Mouse (Mus musculus): ENCODE measurements around the gene Rimkla. TPM values are rescaled to one million over a fixed set of nuclear protein-coding genes. Genes with fewer than 3 reads are reported as not detected.

Gene Rimkla
- polyA plus RNA-seq, 1 experiment from 2014 or later: 0.50 TPM

GRCm38 (mm10) chr4:119524466-119524865 lies 32.0 kb upstream of the Rimkla start:
- H3K27me3 ChIP-seq (ENCODE audit: control insufficient read depth, insufficient read depth, low read depth, low read length): no peaks in the 10 kb centered on the region
- H3K9me3 ChIP-seq (ENCODE audit: control insufficient read depth, low read length): no peaks in the 10 kb centered on the region
- H3K9ac ChIP-seq (ENCODE audit: low read length): no peak overlapping the region
- H3K4me1 ChIP-seq (replicated peaks; ENCODE audit: control insufficient read depth, insufficient read depth, low read length): no peaks in the 10 kb centered on the region
- no peak for ATAC-seq (ENCODE audit: low read depth)
- no peak overlapping the region for H3K4me3 ChIP-seq (ENCODE audit: low read length)
- H3K4me2 ChIP-seq (ENCODE audit: low read depth, low read length): no peak overlapping the region
- no peak overlapping the region for H3K27ac ChIP-seq (ENCODE audit: low read length)
- WGBS: 79% methylated on average over 2 of the region's 2 CpGs
- no peaks in the 10 kb centered on the region for H3K36me3 ChIP-seq (ENCODE audit: control insufficient read depth, insufficient read depth, low read length)

GRCm38 (mm10) chr4:119524010-119524409 lies 31.6 kb upstream of the Rimkla start:
- Histone ChIP-seq H3K4me3 (ENCODE audit: low read length) (no peak overlapping the region), H3K4me2 (ENCODE audit: low read depth, low read length) (no peak overlapping the region), H3K27me3 (ENCODE audit: control insufficient read depth, insufficient read depth, low read depth, low read length) (no peaks in the 10 kb centered on the region), H3K9ac (ENCODE audit: low read length) (no peak overlapping the region), H3K27ac (ENCODE audit: low read length) (no peak overlapping the region), H3K36me3 (ENCODE audit: control insufficient read depth, insufficient read depth, low read length) (no peaks in the 10 kb centered on the region), H3K4me1 (replicated peaks; ENCODE audit: control insufficient read depth, insufficient read depth, low read length) (no peaks in the 10 kb centered on the region), H3K9me3 (ENCODE audit: control insufficient read depth, low read length) (no peaks in the 10 kb centered on the region)
- WGBS: 80% methylated on average over 1 of the region's 1 CpGs
- no peak for ATAC-seq (ENCODE audit: low read depth)

GRCm38 (mm10) chr4:119523575-119523974 lies 31.1 kb upstream of the Rimkla start:
- Histone ChIP-seq H3K4me2 (ENCODE audit: low read depth, low read length) (no peak overlapping the region), H3K9me3 (ENCODE audit: control insufficient read depth, low read length) (no peaks in the 10 kb centered on the region), H3K4me3 (ENCODE audit: low read length) (no peak overlapping the region), H3K9ac (ENCODE audit: low read length) (no peak overlapping the region), H3K36me3 (ENCODE audit: control insufficient read depth, insufficient read depth, low read length) (no peaks in the 10 kb centered on the region), H3K4me1 (replicated peaks; ENCODE audit: control insufficient read depth, insufficient read depth, low read length) (no peaks in the 10 kb centered on the region), H3K27me3 (ENCODE audit: control insufficient read depth, insufficient read depth, low read depth, low read length) (no peaks in the 10 kb centered on the region), H3K27ac (ENCODE audit: low read length) (no peak overlapping the region)
- no peak for ATAC-seq (ENCODE audit: low read depth)
- 70% methylated on average over 4 of the region's 4 CpGs for WGBS

GRCm38 (mm10) chr4:119512731-119513141 lies 20.3 kb upstream of the Rimkla start:
- no peaks in the 10 kb centered on the region for H3K27me3 ChIP-seq (ENCODE audit: control insufficient read depth, insufficient read depth, low read depth, low read length)
- ATAC-seq (ENCODE audit: low read depth): peak; percentile 70; the same call in 1 of the 2 replicates
- H3K4me3 ChIP-seq (ENCODE audit: low read length): no peak overlapping the region
- H3K27ac ChIP-seq (ENCODE audit: low read length): no peak overlapping the region
- no peaks in the 10 kb centered on the region for H3K9me3 ChIP-seq (ENCODE audit: control insufficient read depth, low read length)
- H3K4me1 ChIP-seq (replicated peaks; ENCODE audit: control insufficient read depth, insufficient read depth, low read length): no peaks in the 10 kb centered on the region
- no peaks in the 10 kb centered on the region for H3K36me3 ChIP-seq (ENCODE audit: control insufficient read depth, insufficient read depth, low read length)
- WGBS: 13% methylated on average over 3 of the region's 3 CpGs
- no peak overlapping the region for H3K4me2 ChIP-seq (ENCODE audit: low read depth, low read length)
- H3K9ac ChIP-seq (ENCODE audit: low read length): no peak overlapping the region

GRCm38 (mm10) chr4:119511591-119511990 lies 19.2 kb upstream of the Rimkla start:
- Histone ChIP-seq H3K9me3 (ENCODE audit: control insufficient read depth, low read length) (no peaks in the 10 kb centered on the region), H3K4me2 (ENCODE audit: low read depth, low read length) (no peak overlapping the region), H3K4me1 (replicated peaks; ENCODE audit: control insufficient read depth, insufficient read depth, low read length) (no peaks in the 10 kb centered on the region), H3K9ac (ENCODE audit: low read length) (no peak overlapping the region), H3K27me3 (ENCODE audit: control insufficient read depth, insufficient read depth, low read depth, low read length) (no peaks in the 10 kb centered on the region), H3K27ac (ENCODE audit: low read length) (no peak overlapping the region), H3K36me3 (ENCODE audit: control insufficient read depth, insufficient read depth, low read length) (no peaks in the 10 kb centered on the region), H3K4me3 (ENCODE audit: low read length) (no peak overlapping the region)
- no peak for ATAC-seq (ENCODE audit: low read depth)
- 65% methylated on average over 2 of the region's 2 CpGs for WGBS

- H3K27ac ChIP-seq (ENCODE audit: low read length): no peak overlapping the region
- ATAC-seq (ENCODE audit: low read depth): no peak
- peaks cover 2% of the 10 kb centered on the region; the same call in 1 of the 2 replicates for H3K27me3 ChIP-seq (ENCODE audit: control insufficient read depth, insufficient read depth, low read depth, low read length)
- no peaks in the 10 kb centered on the region for H3K4me1 ChIP-seq (replicated peaks; ENCODE audit: control insufficient read depth, insufficient read depth, low read length)
- 56% methylated on average over 5 of the region's 5 CpGs for WGBS
- H3K4me3 ChIP-seq (ENCODE audit: low read length): no peak overlapping the region
- no peak overlapping the region for H3K4me2 ChIP-seq (ENCODE audit: low read depth, low read length)
- no peaks in the 10 kb centered on the region for H3K9me3 ChIP-seq (ENCODE audit: control insufficient read depth, low read length)
- no peaks in the 10 kb centered on the region for H3K36me3 ChIP-seq (ENCODE audit: control insufficient read depth, insufficient read depth, low read length)
- no peak overlapping the region for H3K9ac ChIP-seq (ENCODE audit: low read length)
Measured at GRCm38 (mm10) chr4:119498319-119498848, 6.0 kb upstream of the Rimkla start.

- Histone ChIP-seq H3K36me3 (ENCODE audit: control insufficient read depth, insufficient read depth, low read length) (no peaks in the 10 kb centered on the region), H3K9me3 (ENCODE audit: control insufficient read depth, low read length) (no peaks in the 10 kb centered on the region), H3K4me1 (replicated peaks; ENCODE audit: control insufficient read depth, insufficient read depth, low read length) (peaks cover 3% of the 10 kb centered on the region; the same call in 1 of the 2 replicates), H3K27ac (ENCODE audit: low read length) (no peak overlapping the region), H3K27me3 (ENCODE audit: control insufficient read depth, insufficient read depth, low read depth, low read length) (peaks cover 19% of the 10 kb centered on the region), H3K9ac (ENCODE audit: low read length) (peak overlapping the region; percentile 62), H3K4me2 (ENCODE audit: low read depth, low read length) (peak overlapping the region; percentile 93), H3K4me3 (ENCODE audit: low read length) (peak overlapping the region; percentile 57)
- no peak for ATAC-seq (ENCODE audit: low read depth)
- WGBS: 33% methylated on average over 10 of the region's 10 CpGs
Measured at GRCm38 (mm10) chr4:119492933-119493327, 502 bp upstream of the Rimkla start.

GRCm38 (mm10) chr4:119490806-119491205 lies 1.6 kb downstream of the Rimkla start:
- no peaks in the 10 kb centered on the region for H3K36me3 ChIP-seq (ENCODE audit: control insufficient read depth, insufficient read depth, low read length)
- peaks cover 19% of the 10 kb centered on the region for H3K27me3 ChIP-seq (ENCODE audit: control insufficient read depth, insufficient read depth, low read depth, low read length)
- H3K9ac ChIP-seq (ENCODE audit: low read length): no peak overlapping the region
- no peak overlapping the region for H3K4me3 ChIP-seq (ENCODE audit: low read length)
- no peak overlapping the region for H3K27ac ChIP-seq (ENCODE audit: low read length)
- no peak overlapping the region for H3K4me2 ChIP-seq (ENCODE audit: low read depth, low read length)
- no peaks in the 10 kb centered on the region for H3K9me3 ChIP-seq (ENCODE audit: control insufficient read depth, low read length)
- WGBS: 75% methylated on average over 3 of the region's 3 CpGs
- ATAC-seq (ENCODE audit: low read depth): no peak
- H3K4me1 ChIP-seq (replicated peaks; ENCODE audit: control insufficient read depth, insufficient read depth, low read length): peaks cover 3% of the 10 kb centered on the region; the same call in 1 of the 2 replicates

GRCm38 (mm10) chr4:119489666-119490065 lies 2.8 kb downstream of the Rimkla start:
- Histone ChIP-seq H3K9me3 (ENCODE audit: control insufficient read depth, low read length) (no peaks in the 10 kb centered on the region), H3K4me2 (ENCODE audit: low read depth, low read length) (no peak overlapping the region), H3K36me3 (ENCODE audit: control insufficient read depth, insufficient read depth, low read length) (no peaks in the 10 kb centered on the region), H3K27ac (ENCODE audit: low read length) (no peak overlapping the region), H3K27me3 (ENCODE audit: control insufficient read depth, insufficient read depth, low read depth, low read length) (peaks cover 19% of the 10 kb centered on the region), H3K4me1 (replicated peaks; ENCODE audit: control insufficient read depth, insufficient read depth, low read length) (peaks cover 3% of the 10 kb centered on the region; the same call in 1 of the 2 replicates), H3K4me3 (ENCODE audit: low read length) (no peak overlapping the region), H3K9ac (ENCODE audit: low read length) (no peak overlapping the region)
- 87% methylated on average over 10 of the region's 10 CpGs for WGBS
- no peak for ATAC-seq (ENCODE audit: low read depth)

- WGBS: 64% methylated on average over 7 of the region's 7 CpGs
- Histone ChIP-seq H3K27me3 (ENCODE audit: control insufficient read depth, insufficient read depth, low read depth, low read length) (no peaks in the 10 kb centered on the region), H3K4me1 (replicated peaks; ENCODE audit: control insufficient read depth, insufficient read depth, low read length) (peaks cover 5% of the 10 kb centered on the region; the same call in 1 of the 2 replicates), H3K9ac (ENCODE audit: low read length) (no peak overlapping the region), H3K4me3 (ENCODE audit: low read length) (no peak overlapping the region), H3K27ac (ENCODE audit: low read length) (no peak overlapping the region), H3K36me3 (ENCODE audit: control insufficient read depth, insufficient read depth, low read length) (no peaks in the 10 kb centered on the region), H3K9me3 (ENCODE audit: control insufficient read depth, low read length) (no peaks in the 10 kb centered on the region), H3K4me2 (ENCODE audit: low read depth, low read length) (no peak overlapping the region)
- no peak for ATAC-seq (ENCODE audit: low read depth)
Measured at GRCm38 (mm10) chr4:119484882-119485281, 7.5 kb downstream of the Rimkla start.
